Mouse (Mus musculus) forebrain, embryonic 11.5 days (tissue): ENCODE results near the gene Eif2b4. TPM values are rescaled to one million over a fixed set of nuclear protein-coding genes. Genes with fewer than 3 reads are reported as not detected.
A peak's percentile ranks its signal among the peaks of the same experiment; 100 is the strongest.

Experiments
- ATAC-seq: fragments of 200-750 bp; cut with Nextera tagmentation; replicated peaks from 2 replicates; pipeline ENCODE4 v1.8.0; 2017; ENCODE audit warnings: moderate TSS enrichment; ENCODE audit not compliant: low FRiP score
- DNase-seq: peaks from one replicate; pipeline ENCODE4 v3.0.0-alpha.2; 2017; ENCODE audit warnings: low spot score
- H3K27ac ChIP-seq: fragments of 300-500 bp; sonication (generic); 2 replicates; pipeline ENCODE4 v1.5.1; 2014; ENCODE audit warnings: low read depth, low read length
- H3K27me3 ChIP-seq: fragments of 300-500 bp; sonication (generic); 2 replicates; pipeline ENCODE4 v1.6.1; 2014; ENCODE audit warnings: mild to moderate bottlenecking, low read length, mixed read lengths; ENCODE audit not compliant: control insufficient read depth, insufficient read depth
- H3K36me3 ChIP-seq: fragments of 300-500 bp; sonication (generic); 2 replicates; pipeline ENCODE4 v1.6.1; 2014; ENCODE audit warnings: mild to moderate bottlenecking, low read length, moderate library complexity, mixed read lengths; ENCODE audit not compliant: control insufficient read depth, insufficient read depth
- H3K4me1 ChIP-seq: fragments of 300-500 bp; sonication (generic); replicated peaks from 2 replicates; pipeline ENCODE4 v1.6.1; 2014; ENCODE audit warnings: low read length, mixed read lengths; ENCODE audit not compliant: control insufficient read depth, insufficient read depth
- H3K4me2 ChIP-seq: fragments of 300-500 bp; sonication (generic); 2 replicates; pipeline ENCODE4 v1.6.1; 2014; ENCODE audit warnings: low read depth, mild to moderate bottlenecking, low read length, moderate library complexity, mixed read lengths; ENCODE audit not compliant: severe bottlenecking
- H3K4me3 ChIP-seq: fragments of 300-500 bp; sonication (generic); 2 replicates; pipeline ENCODE4 v1.5.1; 2014; ENCODE audit warnings: low read depth, low read length
- H3K9ac ChIP-seq: fragments of 300-500 bp; sonication (generic); 2 replicates; pipeline ENCODE4 v1.6.1; 2014; ENCODE audit warnings: low read length
- H3K9me3 ChIP-seq: fragments of 300-500 bp; sonication (generic); 2 replicates; pipeline ENCODE4 v1.6.1; 2016; ENCODE audit warnings: low read length, mixed read lengths; ENCODE audit not compliant: control insufficient read depth
- WGBS: fragments of 180-500 bp; shearing (Covaris S2); extraction: QIAGEN DNeasy Blood & Tissue Kit; methylation state at CpG from one replicate; pipeline ENCODE4 v1.1.7; 2014; 5-methylcytosine and 5-hydroxymethylcytosine counted together
- polyA plus RNA-seq: library from polyadenylated mRNA; unstranded; fragments of >200 nt; fragmentation: Nextera tagmentation; extraction: Ambion mirVana; gene quantifications from 2 replicates; pipeline ENCODE4 v1.2.1, GENCODE M21; 2014

Eif2b4 gene
- polyA plus RNA-seq, 1 experiment from 2014 or later, result 68.8 TPM

DNA sequence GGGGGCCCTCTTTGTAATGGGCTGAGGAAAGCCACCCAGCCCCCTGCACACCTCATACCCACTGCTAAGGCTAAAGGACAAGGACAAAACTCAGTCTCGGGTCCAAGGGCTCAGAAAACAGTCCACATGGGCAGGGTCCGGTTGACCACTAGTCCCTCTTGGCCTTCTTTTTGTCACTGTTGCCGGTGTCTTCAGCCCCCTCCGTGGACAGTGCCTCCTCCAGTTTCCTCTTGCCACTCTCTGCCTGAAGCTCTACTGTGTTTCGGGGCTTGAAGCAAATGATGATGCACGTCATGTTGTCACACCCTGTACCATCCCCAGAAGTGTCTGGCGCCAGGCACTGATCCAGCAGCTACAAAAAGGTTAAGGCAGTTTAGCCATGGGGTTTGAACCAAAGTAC, 9.7 kb upstream of the Eif2b4 start:
- Histone ChIP-seq H3K4me2 (peak overlapping the region; percentile 71), H3K27me3 (no peaks in the 10 kb centered on the region), H3K9ac (peak overlapping the region; percentile 83; the same call in 1 of the 2 replicates), H3K4me3 (peak overlapping the region; percentile 76), H3K27ac (peak overlapping the region; percentile 78), H3K36me3 (peaks cover 32% of the 10 kb centered on the region; the same call in 1 of the 2 replicates), H3K9me3 (peaks cover 5% of the 10 kb centered on the region), H3K4me1 (peaks cover 9% of the 10 kb centered on the region; the same call in 1 of the 2 replicates)
- 84% methylated on average over 7 of the region's 7 CpGs for WGBS
- ATAC-seq, result no peak
- no peak for DNase-seq

DNA sequence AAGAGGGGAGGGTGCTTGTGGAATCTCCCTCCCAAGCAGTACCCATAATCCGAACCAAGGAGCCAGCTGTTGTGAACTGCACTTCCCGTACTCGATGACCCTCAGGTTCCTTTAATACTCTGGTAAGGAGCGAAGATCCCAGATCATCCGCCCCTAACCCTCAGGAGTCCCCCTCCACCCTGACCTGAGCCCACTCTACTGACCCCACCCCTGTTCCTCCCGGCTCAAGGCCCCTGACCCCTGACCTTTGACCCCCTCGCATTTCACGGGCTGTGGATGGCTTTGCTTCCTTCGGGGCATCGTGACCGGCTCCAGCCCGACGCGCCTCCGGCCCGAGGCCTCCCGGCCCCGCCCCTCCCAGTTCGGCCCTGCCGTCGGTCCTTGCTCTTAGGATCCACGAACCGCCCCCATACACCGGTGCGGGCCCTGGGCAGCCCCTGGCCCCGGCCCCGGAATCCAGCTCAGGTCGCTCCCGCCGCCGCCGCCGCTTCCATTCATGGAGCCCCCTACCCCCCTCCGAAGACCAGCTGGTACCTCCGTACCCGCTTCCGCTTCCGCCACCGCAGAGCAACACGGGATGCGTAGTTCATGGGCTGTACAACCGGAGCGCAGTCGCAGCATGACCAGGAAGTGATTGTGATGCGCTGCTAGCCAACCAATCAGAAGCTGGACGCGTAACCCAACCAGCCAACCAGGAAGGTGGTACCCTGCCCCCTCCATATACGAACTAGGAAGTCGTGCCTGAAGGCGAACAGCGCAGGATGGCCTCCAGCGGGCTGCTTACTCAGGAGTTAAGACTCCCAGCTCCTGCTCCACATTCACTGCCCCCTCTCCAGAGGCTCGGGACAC, 8.7 kb upstream of the Eif2b4 start, which contains the start of gene Zfp513:
Gene Zfp513 (minus strand): TSS at position 562 of the 849 bp plus-strand sequence.
- peak; percentile 96 for ATAC-seq
- Histone ChIP-seq H3K27me3 (no peaks in the 10 kb centered on the region), H3K9me3 (peaks cover 5% of the 10 kb centered on the region), H3K4me1 (peaks cover 9% of the 10 kb centered on the region; the same call in 1 of the 2 replicates), H3K9ac (peak within 1 kb of the TSS; percentile 83), H3K36me3 (peaks cover 33% of the 10 kb centered on the region; the same call in 1 of the 2 replicates), H3K4me2 (peak within 1 kb of the TSS; percentile 88), H3K27ac (peak within 1 kb of the TSS; percentile 78), H3K4me3 (peak within 1 kb of the TSS; percentile 76)
- peak; percentile 97 for DNase-seq
- under 1% methylated on average over 53 of the region's 53 CpGs for WGBS

DNA sequence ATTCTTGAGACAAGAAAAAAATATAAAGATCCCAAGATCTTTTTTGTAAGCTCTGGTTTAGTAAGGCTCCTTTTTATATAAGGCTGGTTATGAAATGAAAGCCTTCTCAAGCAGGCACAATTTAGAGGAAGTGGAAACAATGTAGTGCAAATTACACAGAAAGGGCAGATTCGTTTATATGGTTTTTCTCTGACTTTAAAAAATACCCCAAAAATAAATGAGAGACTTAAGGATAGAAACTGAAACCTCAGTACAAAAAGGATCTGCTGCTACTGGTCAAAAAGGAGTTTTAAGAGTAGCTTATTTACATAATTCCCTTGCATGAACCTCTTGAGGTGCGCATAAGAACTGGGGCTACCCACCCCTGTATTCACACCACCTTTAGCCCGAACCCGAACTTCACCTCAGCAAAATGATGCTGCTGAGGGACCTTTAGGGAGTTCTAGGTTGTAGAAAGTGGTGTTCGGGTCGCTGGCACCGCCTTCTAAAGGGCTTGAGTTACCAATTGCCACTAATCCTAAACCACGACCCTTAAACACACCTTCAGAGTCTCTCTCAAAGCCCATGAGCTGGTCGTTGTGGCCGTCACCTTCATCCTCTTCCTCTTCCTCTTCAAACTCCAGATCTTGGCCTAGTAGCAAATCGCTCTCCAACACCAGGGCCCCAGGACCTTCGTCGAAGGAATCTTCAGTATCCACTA, 8.0 kb upstream of the Eif2b4 start:
- Histone ChIP-seq H3K36me3 (peaks cover 34% of the 10 kb centered on the region; the same call in 1 of the 2 replicates), H3K4me2 (peak overlapping the region; percentile 88)
- DNase-seq, result no peak

DNA sequence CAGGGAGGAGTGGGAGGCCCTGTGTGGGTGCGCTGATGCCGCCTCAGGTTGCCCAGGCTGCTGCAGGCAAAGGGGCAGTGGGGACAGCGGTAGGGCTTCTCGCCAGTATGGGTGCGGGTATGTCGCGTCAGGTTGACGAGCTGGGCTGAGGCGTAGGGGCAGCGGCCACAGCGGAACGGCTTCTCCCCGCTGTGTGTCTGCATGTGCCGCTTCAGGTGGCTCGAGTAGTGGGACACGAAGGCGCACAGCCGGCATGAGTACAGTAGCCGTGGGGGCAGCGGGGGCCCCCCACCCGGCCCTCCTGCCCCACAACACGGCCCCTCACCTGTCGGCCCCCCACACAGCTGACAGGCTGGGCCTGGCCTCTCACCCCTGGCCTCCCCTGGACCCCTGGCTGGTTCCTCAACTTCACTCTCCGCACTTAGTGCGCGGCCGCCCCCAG, 7.1 kb upstream of the Eif2b4 start:
- Histone ChIP-seq H3K9me3 (peaks cover 5% of the 10 kb centered on the region), H3K9ac (no peak overlapping the region), H3K4me2 (no peak overlapping the region), H3K4me3 (no peak overlapping the region), H3K27me3 (no peaks in the 10 kb centered on the region), H3K36me3 (peaks cover 30% of the 10 kb centered on the region; the same call in 1 of the 2 replicates), H3K27ac (no peak overlapping the region), H3K4me1 (peaks cover 9% of the 10 kb centered on the region; the same call in 1 of the 2 replicates)
- ATAC-seq (no peak), DNase-seq (peak; percentile 60)
- WGBS, result 92% methylated on average over 27 of the region's 27 CpGs

More for the DNA sequence above, 8.0 kb upstream of the Eif2b4 start:
- Histone ChIP-seq H3K4me1 (peaks cover 9% of the 10 kb centered on the region; the same call in 1 of the 2 replicates), H3K27ac (peak overlapping the region; percentile 75; the same call in 1 of the 2 replicates), H3K27me3 (no peaks in the 10 kb centered on the region), H3K9ac (peak overlapping the region; percentile 83), H3K4me3 (peak overlapping the region; percentile 76), H3K9me3 (peaks cover 5% of the 10 kb centered on the region)
- 23% methylated on average over 13 of the region's 13 CpGs for WGBS
- ATAC-seq, result no peak

DNA sequence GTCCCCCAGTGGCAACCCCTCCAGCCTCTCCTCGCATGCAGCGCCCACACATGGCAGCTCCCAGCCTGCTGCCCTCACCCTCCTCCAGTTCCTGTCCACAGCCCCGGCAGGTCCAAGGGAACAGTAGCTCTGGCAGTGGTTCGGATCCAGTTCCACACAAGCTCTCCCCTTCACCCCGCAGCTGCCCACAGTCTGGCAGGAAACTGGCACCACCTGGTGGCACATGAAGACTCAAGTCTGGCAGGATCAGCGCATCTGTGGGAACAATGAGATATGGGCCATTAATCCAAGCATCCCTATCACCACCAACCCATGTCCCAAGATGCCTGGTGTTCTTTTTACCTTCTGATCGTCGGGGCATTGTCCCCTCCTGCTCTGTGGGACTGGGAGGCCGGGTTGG, 6.7 kb upstream of the Eif2b4 start:
- H3K9me3 ChIP-seq, result peaks cover 5% of the 10 kb centered on the region
- ATAC-seq (no peak), DNase-seq (no peak)
- H3K27me3 ChIP-seq, result no peaks in the 10 kb centered on the region
- H3K4me3 ChIP-seq, result no peak overlapping the region
- H3K9ac ChIP-seq, result no peak overlapping the region
- no peak overlapping the region for H3K27ac ChIP-seq
- H3K4me2 ChIP-seq, result no peak overlapping the region
- H3K36me3 ChIP-seq, result peaks cover 29% of the 10 kb centered on the region; the same call in 1 of the 2 replicates
- H3K4me1 ChIP-seq, result peaks cover 9% of the 10 kb centered on the region; the same call in 1 of the 2 replicates
- WGBS, result 92% methylated on average over 9 of the region's 9 CpGs

DNA sequence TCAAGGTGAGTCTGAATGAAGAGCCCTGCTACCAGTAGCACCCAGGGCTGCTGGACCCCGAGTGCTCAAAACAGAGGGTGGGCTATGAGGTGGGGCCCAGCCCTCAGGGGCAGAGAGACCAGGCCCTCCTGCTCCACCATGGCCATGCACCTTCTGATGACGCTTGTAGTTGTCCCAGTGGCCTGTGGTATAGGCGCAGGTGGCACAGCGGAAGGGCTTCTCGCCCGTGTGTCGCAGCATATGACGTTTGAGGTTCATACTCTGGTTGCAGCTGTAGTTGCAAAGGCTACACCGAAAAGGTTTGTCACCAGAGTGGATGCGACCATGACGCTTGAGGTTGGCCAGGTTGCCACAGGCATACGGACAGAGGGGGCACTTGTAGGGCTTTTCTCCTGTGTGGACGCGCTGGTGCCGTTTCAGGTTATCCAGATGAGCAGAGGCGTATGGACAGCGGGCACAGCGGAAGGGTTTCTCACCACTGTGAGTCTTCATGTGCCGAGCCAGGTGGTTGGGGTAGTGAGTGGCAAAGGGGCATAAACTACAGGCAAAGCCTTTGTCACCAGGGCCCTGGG, 6.2 kb upstream of the Eif2b4 start:
- no peak overlapping the region for H3K4me3 ChIP-seq
- H3K9me3 ChIP-seq, result peaks cover 5% of the 10 kb centered on the region
- H3K27ac ChIP-seq, result no peak overlapping the region
- no peak overlapping the region for H3K9ac ChIP-seq
- 94% methylated on average over 19 of the region's 19 CpGs for WGBS
- no peak overlapping the region for H3K4me2 ChIP-seq
- ATAC-seq (no peak), DNase-seq (no peak)
- peaks cover 27% of the 10 kb centered on the region; the same call in 1 of the 2 replicates for H3K36me3 ChIP-seq
- H3K4me1 ChIP-seq, result peaks cover 9% of the 10 kb centered on the region; the same call in 1 of the 2 replicates
- no peaks in the 10 kb centered on the region for H3K27me3 ChIP-seq

DNA sequence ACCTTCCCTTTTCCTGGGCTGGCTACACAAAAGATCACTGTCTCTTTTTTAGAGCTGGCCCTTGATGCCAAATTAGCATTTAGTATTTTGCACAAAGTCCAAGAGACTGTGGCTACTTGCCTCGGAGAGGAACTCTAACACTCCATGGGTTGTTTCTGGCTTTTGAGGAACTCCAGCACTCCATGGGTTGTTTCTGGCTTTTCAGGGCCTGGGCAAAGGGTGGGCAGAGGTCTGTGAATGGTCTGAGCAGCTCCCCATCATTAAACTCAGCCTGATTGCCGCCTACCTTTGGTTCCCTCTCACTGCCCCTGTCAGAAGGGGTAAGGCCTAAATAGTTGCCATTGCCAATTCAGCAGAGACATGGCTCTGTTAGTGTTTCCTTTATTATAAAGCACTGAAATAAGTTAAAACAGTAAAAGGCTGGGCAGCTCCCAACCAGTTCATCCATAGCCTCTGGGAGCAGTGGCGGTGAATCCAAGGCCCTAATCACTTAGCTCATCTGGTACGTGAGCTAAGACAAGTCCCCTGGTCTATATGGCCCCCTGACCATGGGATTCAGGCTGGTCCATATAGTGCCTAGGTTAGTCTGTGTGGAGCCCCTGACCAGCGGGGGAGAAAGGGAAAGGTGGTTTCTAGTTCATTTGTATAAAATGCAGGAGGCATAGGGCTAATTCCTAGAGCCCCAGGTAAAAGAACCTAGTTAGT, 5.5 kb upstream of the Eif2b4 start:
- Histone ChIP-seq H3K4me3 (no peak overlapping the region), H3K36me3 (peaks cover 27% of the 10 kb centered on the region; the same call in 1 of the 2 replicates), H3K27me3 (no peaks in the 10 kb centered on the region), H3K4me1 (peaks cover 12% of the 10 kb centered on the region; the same call in 1 of the 2 replicates), H3K4me2 (no peak overlapping the region), H3K9ac (no peak overlapping the region), H3K9me3 (peaks cover 5% of the 10 kb centered on the region), H3K27ac (no peak overlapping the region)
- ATAC-seq (no peak), DNase-seq (no peak)
- 88% methylated on average over 5 of the region's 5 CpGs for WGBS
